Mouse (Mus musculus): ENCODE measurements around the gene Trim8.

DNA sequence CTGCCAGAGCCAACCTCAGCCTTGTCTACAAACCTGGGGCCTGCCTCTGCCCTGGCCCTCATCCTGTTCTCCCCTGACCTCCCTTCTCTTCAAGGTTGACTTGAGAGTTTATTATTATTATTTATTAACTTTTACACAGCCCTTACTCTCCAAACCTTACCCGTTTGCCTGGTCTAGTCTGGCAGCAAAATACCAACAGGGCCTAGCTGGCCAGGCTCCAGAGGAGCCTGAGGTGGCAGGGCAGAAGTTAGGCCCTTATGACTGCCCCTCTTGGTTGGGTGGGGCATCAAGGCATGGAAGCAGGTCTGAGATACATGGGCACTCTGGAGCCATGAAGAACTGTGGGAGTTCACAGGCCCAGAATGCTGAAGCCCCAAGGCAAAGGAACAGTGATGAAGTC, 6.3 kb downstream of the Trim8 start:
- TF ChIP-seq CTCF (IDR thresholded peaks at IDR 0.05), result no peak
- TF ChIP-seq POLR2A (IDR thresholded peaks at IDR 0.05; ENCODE audit: insufficient read depth, low read depth, low read length), result no peak
